Mouse (Mus musculus) adrenal gland, adult (tissue): Measurements from ENCODE around the gene Cald1.

Experiments used
- DNase-seq, 2 experiments: peaks; one replicate each; pipeline ENCODE4 v3.0.0; 2022 to 2023; ENCODE audit warnings: low spot score in 1 of 2; ENCODE audit not compliant: inconsistent age in 2 of 2

The Cald1 gene

GRCm38 (mm10) chr6:34716206-34716887, 118.0 kb downstream of the Cald1 start:
- no peak for DNase-seq

- no peak for DNase-seq
Observed at GRCm38 (mm10) chr6:34716888-34717635, 118.8 kb downstream of the Cald1 start.

- no peak for DNase-seq
Observed at GRCm38 (mm10) chr6:34717651-34718050, 119.4 kb downstream of the Cald1 start.

GRCm38 (mm10) chr6:34719141-34719680, 120.9 kb downstream of the Cald1 start:
- no peak for DNase-seq

- peak in 1 of 2 experiments; percentile 48 for DNase-seq
Observed at GRCm38 (mm10) chr6:34720447-34720846, 122.1 kb downstream of the Cald1 start.

- DNase-seq = no peak
Observed at GRCm38 (mm10) chr6:34721740-34722139, 123.4 kb downstream of the Cald1 start.

GRCm38 (mm10) chr6:34722660-34723059, 124.4 kb downstream of the Cald1 start:
- no peak for DNase-seq

- DNase-seq = no peak
Observed at GRCm38 (mm10) chr6:34723250-34723904, 125.1 kb downstream of the Cald1 start.

GRCm38 (mm10) chr6:34725660-34726059, 127.4 kb downstream of the Cald1 start:
- DNase-seq = no peak

- DNase-seq = no peak
Observed at GRCm38 (mm10) chr6:34726104-34726503, 127.8 kb downstream of the Cald1 start.

GRCm38 (mm10) chr6:34727316-34727983, 129.2 kb downstream of the Cald1 start:
- DNase-seq = no peak

- DNase-seq = no peak
Observed at GRCm38 (mm10) chr6:34729449-34730151, 131.3 kb downstream of the Cald1 start.

GRCm38 (mm10) chr6:34731007-34731406, 132.7 kb downstream of the Cald1 start:
- DNase-seq = no peak

GRCm38 (mm10) chr6:34731529-34731928, 133.2 kb downstream of the Cald1 start:
- no peak for DNase-seq

- DNase-seq = no peak
Observed at GRCm38 (mm10) chr6:34734940-34735695, 136.8 kb downstream of the Cald1 start.

GRCm38 (mm10) chr6:34736934-34737333, 138.6 kb downstream of the Cald1 start:
- no peak for DNase-seq

GRCm38 (mm10) chr6:34743946-34744345, 145.6 kb downstream of the Cald1 start:
- DNase-seq = no peak

GRCm38 (mm10) chr6:34747846-34748245, 149.5 kb downstream of the Cald1 start:
- DNase-seq = no peak

GRCm38 (mm10) chr6:34748566-34748965, 150.3 kb downstream of the Cald1 start:
- DNase-seq = no peak

- DNase-seq = no peak
Observed at GRCm38 (mm10) chr6:34749526-34749925, 151.2 kb downstream of the Cald1 start.
